Mouse (Mus musculus) forebrain, postnatal 0 days (tissue): ENCODE results near the gene Pimreg. TPM values are rescaled to one million over a fixed set of nuclear protein-coding genes. Genes with fewer than 3 reads are reported as not detected.
A peak's percentile ranks its signal among the peaks of the same experiment; 100 is the strongest.

ENCODE experiments used
- ATAC-seq: fragments of 200-750 bp; cut with Nextera tagmentation; 2 replicates; pipeline ENCODE4 v1.8.0; 2017; ENCODE audit warnings: mild to moderate bottlenecking, moderate library complexity
- DNase-seq: peaks from one replicate; pipeline ENCODE4 v3.0.0-alpha.2; 2015
- H3K27ac ChIP-seq: fragments of 300-500 bp; sonication (generic); 2 replicates; pipeline ENCODE4 v1.5.1; 2014; ENCODE audit warnings: low read depth, mild to moderate bottlenecking, antibody characterized with exemption, low read length, moderate library complexity, mixed read lengths
- H3K27me3 ChIP-seq: fragments of 300-500 bp; sonication (generic); 2 replicates; pipeline ENCODE4 v1.6.1; 2014; ENCODE audit warnings: mild to moderate bottlenecking, low read length, mixed read lengths; ENCODE audit not compliant: insufficient read depth
- H3K36me3 ChIP-seq: fragments of 300-500 bp; sonication (generic); 2 replicates; pipeline ENCODE4 v1.6.1; 2014; ENCODE audit warnings: mild to moderate bottlenecking, moderate library complexity; ENCODE audit not compliant: insufficient read depth
- H3K4me1 ChIP-seq: fragments of 300-500 bp; sonication (generic); 2 replicates; pipeline ENCODE4 v1.6.1; 2014; ENCODE audit warnings: antibody characterized with exemption; ENCODE audit not compliant: insufficient read depth
- H3K4me2 ChIP-seq: fragments of 300-500 bp; sonication (generic); 2 replicates; pipeline ENCODE4 v1.6.1; 2014; ENCODE audit warnings: low read depth, mild to moderate bottlenecking, moderate library complexity
- H3K4me3 ChIP-seq: fragments of 300-500 bp; sonication (generic); 2 replicates; pipeline ENCODE4 v1.5.1; 2014; ENCODE audit warnings: low read depth, low read length, mixed read lengths
- H3K9ac ChIP-seq: fragments of 300-500 bp; sonication (generic); 2 replicates; pipeline ENCODE4 v1.6.1; 2014; ENCODE audit warnings: mild to moderate bottlenecking
- H3K9me3 ChIP-seq: fragments of 300-500 bp; sonication (generic); 2 replicates; pipeline ENCODE4 v1.6.1; 2016; ENCODE audit warnings: low read length
- CTCF ChIP-seq: sonication (generic); IDR thresholded peaks from 2 replicates; pipeline ENCODE4 v1.5.1; 2016; ENCODE audit warnings: antibody characterized with exemption, control low read depth, low read depth
- WGBS: fragments of 180-500 bp; shearing (Covaris S2); extraction: QIAGEN DNeasy Blood & Tissue Kit; methylation state at CpG from one replicate; pipeline ENCODE4 v1.1.7; 2014; 5-methylcytosine and 5-hydroxymethylcytosine counted together
- polyA plus RNA-seq: library from polyadenylated mRNA; unstranded; fragments of >200 nt; fragmentation: Nextera tagmentation; extraction: Ambion mirVana; gene quantifications from 2 replicates; pipeline ENCODE4 v1.2.1, GENCODE M21; 2015
- total RNA-seq: library from RNA; depleted of rRNA; stranded (reverse); fragments of >200 nt; gene quantifications from 2 replicates; pipeline ENCODE4 v1.2.3, GENCODE M21; 2014

Gene Pimreg
- total and polyA plus RNA-seq, 2 experiments from 2014 or later = 14.9 to 20.6 TPM

DNA sequence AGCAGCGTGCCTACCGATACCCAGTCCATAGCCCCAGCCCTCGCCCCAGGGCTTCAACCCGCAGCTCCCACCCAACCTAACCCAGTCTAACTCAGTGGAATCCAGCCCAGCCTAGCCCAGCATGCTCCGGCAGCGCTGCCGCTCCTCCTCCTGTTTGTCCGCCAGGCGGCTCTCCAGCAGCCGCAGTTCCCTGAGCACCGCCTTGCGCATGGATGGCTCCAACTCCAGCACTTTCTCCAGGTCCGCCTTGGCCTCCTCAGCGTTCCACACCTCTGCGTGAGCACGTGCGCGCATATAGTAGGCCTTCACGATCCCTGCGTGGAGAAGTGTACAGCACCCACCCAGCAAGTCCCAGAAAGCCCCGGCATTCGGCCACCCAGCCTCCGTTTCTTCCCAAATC, 12.7 kb upstream of the Pimreg start:
- WGBS = 20% methylated on average over 23 of the region's 23 CpGs

DNA sequence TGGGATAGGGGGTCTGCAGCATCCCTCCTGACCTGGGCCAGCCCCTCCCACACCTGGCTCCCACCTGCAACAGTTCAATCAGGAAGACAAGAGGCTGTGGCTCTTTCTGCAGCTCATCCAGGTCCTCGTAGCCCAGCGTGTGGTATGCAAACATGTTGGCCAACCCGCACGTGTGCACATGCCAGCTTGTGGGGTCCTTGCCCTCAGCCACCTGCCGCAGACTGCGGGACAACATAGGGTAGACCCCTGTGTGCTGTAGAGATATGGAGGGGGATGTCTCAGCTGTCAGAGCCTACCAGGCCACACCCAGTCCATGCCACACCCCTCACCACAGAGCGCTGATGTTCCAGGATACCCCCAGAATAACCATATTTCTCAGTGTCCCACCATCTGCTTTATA, 10.5 kb upstream of the Pimreg start:
- H3K4me2 ChIP-seq = no peak overlapping the region
- no peak overlapping the region for H3K4me3 ChIP-seq
- H3K27me3 ChIP-seq = no peaks in the 10 kb centered on the region
- TF ChIP-seq CTCF = no peak
- no peak for DNase-seq
- ATAC-seq = no peak
- WGBS = 92% methylated on average over 7 of the region's 7 CpGs
- H3K9me3 ChIP-seq = no peaks in the 10 kb centered on the region
- H3K27ac ChIP-seq = no peak overlapping the region
- H3K9ac ChIP-seq = no peak overlapping the region
- H3K36me3 ChIP-seq = no peaks in the 10 kb centered on the region
- H3K4me1 ChIP-seq = no peaks in the 10 kb centered on the region

More for the DNA sequence above, 12.7 kb upstream of the Pimreg start:
- peak; percentile 83 for TF ChIP-seq CTCF
- peak; percentile 59 for ATAC-seq
- Histone ChIP-seq H3K27ac (no peak overlapping the region), H3K9ac (no peak overlapping the region), H3K36me3 (no peaks in the 10 kb centered on the region), H3K4me3 (no peak overlapping the region), H3K27me3 (no peaks in the 10 kb centered on the region), H3K4me1 (no peaks in the 10 kb centered on the region), H3K4me2 (no peak overlapping the region), H3K9me3 (no peaks in the 10 kb centered on the region)
- peak; percentile 74 for DNase-seq

DNA sequence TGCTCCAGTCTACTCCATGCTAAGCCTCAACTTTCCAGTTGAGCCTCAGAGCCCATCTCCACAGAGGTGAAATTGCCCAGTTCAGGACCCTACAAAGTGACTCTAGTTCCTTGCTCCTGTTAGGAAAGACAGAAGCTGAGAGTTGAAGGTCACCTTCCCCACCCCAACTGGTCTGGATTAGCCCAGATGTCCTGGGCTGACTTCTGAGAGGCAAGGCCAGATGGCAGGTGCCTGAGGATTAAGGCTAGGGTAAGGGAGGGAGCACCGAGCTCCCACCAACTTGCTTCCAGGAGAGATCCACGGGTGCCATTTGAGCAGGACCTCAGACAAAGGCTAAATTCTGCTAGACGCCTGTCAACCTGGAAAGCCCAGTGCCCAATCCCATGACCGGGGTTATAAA, 9.7 kb upstream of the Pimreg start:
- no peak for ATAC-seq
- DNase-seq = no peak
- H3K9ac ChIP-seq = no peak overlapping the region
- H3K36me3 ChIP-seq = no peaks in the 10 kb centered on the region
- no peak overlapping the region for H3K4me3 ChIP-seq
- no peaks in the 10 kb centered on the region for H3K9me3 ChIP-seq
- H3K27me3 ChIP-seq = no peaks in the 10 kb centered on the region
- TF ChIP-seq CTCF = no peak
- WGBS = 79% methylated on average over 4 of the region's 4 CpGs
- H3K4me1 ChIP-seq = no peaks in the 10 kb centered on the region
- no peak overlapping the region for H3K27ac ChIP-seq
- no peak overlapping the region for H3K4me2 ChIP-seq

DNA sequence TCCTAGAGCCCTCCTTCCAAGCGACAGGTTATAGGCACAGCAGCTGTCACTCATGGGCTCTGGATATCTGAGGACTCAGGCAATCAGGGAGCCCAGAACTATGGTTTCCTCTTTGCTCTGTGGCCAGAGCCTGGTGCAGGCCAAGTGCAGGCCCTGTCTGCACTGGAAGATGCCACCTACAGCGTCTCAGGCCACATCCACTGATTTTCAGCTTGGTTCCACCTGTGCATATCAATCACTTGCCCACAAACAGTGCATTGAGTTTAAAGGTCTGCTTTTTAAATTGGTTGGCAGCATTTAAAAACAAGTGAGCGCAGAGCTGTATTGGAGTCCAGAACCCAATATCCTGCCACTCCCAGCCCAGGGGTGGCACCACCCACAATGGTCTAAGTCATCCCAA, 9.2 kb upstream of the Pimreg start:
- Histone ChIP-seq H3K9me3 (no peaks in the 10 kb centered on the region), H3K36me3 (no peaks in the 10 kb centered on the region), H3K9ac (no peak overlapping the region), H3K4me3 (no peak overlapping the region), H3K27ac (no peak overlapping the region), H3K4me2 (no peak overlapping the region), H3K27me3 (no peaks in the 10 kb centered on the region), H3K4me1 (no peaks in the 10 kb centered on the region)
- DNase-seq = no peak
- WGBS = 87% methylated on average over 3 of the region's 3 CpGs
- no peak for TF ChIP-seq CTCF
- ATAC-seq = no peak

DNA sequence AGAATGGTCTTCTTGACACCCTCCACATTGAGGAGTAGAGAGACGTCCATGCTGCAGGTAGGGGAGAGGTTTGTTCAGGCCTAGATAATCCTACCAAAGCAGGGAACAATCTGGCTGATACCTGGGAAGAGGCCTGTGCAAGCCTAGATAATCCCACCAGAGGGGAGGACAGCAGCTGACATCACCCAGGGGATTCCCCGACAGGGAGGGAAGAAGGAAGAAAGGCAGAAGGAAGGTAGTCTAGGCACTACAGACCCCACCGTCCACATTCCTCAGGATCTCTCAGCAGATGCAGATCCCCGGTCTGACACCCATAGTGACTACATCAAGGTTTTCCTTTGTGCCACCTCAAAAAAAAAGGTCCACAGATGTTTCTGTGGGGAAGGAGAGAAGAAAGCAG, 4.4 kb upstream of the Pimreg start, which contains the start of gene Aipl1:
TSS of gene Aipl1 (minus strand) at position 101 of the 400 bp plus-strand sequence.
- Histone ChIP-seq H3K4me3 (no peak within 1 kb of the TSS), H3K27me3 (no peaks in the 10 kb centered on the region), H3K9me3 (no peaks in the 10 kb centered on the region), H3K36me3 (no peaks in the 10 kb centered on the region), H3K27ac (no peak within 1 kb of the TSS), H3K4me2 (no peak within 1 kb of the TSS), H3K9ac (no peak within 1 kb of the TSS), H3K4me1 (0 out of 2 replicates have a peak, but pooled peaks cover 11% of the 10 kb centered on the region)
- DNase-seq (no peak), ATAC-seq (no peak)
- TF ChIP-seq CTCF = no peak
- 72% methylated on average over 4 of the region's 4 CpGs for WGBS

DNA sequence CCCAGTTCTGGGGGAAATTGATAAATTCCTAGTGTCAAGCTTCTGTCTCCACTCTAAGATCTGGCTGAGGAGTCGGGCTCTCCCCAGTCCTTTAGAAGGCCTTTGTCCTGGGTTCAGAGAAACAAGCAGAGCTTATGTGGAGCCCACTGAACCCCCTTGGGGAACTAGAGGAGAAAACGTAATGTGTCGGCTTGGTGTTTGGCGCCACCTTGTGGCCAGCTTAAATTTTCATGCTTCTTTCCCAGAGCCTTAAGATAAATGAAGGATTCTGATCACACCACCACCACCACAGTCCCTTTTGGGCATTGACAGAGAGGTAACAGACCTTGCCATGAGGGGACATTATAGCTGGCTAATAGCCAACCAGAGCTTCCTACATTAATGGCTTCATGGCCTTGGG, 3.8 kb upstream of the Pimreg start:
- Histone ChIP-seq H3K4me2 (no peak overlapping the region), H3K9ac (no peak overlapping the region), H3K27ac (no peak overlapping the region), H3K36me3 (no peaks in the 10 kb centered on the region), H3K4me1 (peaks cover 16% of the 10 kb centered on the region), H3K4me3 (no peak overlapping the region), H3K9me3 (no peaks in the 10 kb centered on the region), H3K27me3 (no peaks in the 10 kb centered on the region)
- TF ChIP-seq CTCF = peak; percentile 91
- peak; percentile 94 for DNase-seq
- ATAC-seq = peak; percentile 15; the same call in 1 of the 2 replicates
- 0% methylated on average over 4 of the region's 4 CpGs for WGBS

DNA sequence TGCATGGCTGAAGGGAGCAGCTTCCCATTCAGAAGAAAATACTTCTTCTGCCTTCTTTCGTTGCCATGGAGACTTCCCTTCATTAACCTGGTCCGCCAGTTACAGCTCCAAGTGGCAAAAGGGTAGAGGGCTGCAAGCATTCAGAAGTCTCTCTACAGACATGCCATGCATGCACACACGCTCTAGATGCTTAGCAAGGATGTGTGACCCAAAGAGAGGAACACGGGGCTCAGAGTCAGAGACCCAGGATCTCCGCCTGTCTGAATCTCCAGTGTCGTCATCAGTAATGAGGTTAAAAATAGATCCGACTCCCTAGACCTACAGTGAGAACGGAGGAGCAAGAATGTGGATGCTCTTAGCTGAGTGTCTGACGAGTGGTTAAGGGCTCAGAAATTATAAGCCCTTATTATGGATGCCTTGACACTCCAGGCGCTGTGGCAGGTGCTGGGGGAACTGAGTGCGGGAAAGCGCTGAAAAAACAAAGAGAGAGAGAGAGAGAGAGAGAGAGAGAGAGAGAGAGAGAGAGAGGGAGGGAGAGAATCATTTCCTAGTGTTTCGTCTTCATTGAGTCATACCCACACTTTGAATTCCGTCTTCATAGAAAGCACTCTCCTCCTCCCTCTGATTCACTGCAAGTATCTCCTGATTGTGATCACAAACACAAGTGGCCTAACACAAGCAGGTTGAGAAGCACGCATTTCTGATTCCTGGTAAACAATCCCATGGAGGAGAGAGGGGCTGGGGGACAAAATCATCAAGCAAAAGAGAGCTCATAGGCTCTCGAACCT, 2.0 kb upstream of the Pimreg start:
- Histone ChIP-seq H3K9ac (peak overlapping the region; percentile 44), H3K4me1 (peaks cover 19% of the 10 kb centered on the region), H3K27ac (peak overlapping the region; percentile 74), H3K4me2 (peak overlapping the region; percentile 42), H3K4me3 (0 out of 2 replicates have a peak overlapping the region, but pooled peaks have one; percentile 13), H3K36me3 (no peaks in the 10 kb centered on the region), H3K27me3 (no peaks in the 10 kb centered on the region), H3K9me3 (no peaks in the 10 kb centered on the region)
- DNase-seq (peak; percentile 76), ATAC-seq (peak; percentile 53)
- TF ChIP-seq CTCF = no peak
- 16% methylated on average over 16 of the region's 16 CpGs for WGBS
